In the genomic region with DNA sequence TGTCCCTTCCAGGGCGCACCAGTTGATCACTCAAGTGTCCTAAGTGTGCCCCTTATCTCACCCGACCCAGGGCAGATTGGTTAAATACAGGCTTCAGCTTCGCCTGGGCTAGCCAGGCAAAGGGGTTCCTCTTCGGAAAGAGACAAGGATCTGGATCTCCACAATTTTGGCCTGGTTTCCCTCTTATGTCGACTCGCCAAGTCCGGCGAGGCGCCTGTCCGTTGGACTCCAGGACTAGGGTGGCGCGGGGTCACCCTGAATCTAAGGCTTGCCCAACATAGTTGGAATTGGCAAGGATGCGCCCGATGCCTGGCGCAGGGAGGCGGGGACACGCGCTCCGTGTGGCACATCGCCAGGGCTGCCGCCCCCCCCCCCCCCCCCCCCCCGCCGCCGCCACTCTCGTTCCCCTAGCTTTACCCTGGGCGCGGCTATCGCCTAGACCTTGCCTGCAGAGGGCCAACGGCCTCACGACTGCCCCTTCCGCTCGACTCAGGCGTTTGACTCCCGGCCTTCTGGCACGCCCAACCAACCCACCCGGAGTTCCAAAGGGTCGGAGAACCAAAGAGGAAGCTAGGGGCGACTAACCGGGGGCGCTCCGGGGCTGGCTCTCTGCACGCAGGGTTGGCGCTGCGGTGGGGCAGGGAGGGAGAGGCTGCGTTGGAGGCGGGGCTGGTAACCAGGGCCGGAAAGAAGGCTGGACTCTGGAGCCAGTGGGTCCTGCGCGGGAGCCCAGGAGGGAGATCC, we compare ENCODE assay signal across 8 mouse cellular contexts. TPM values are rescaled to one million over a fixed set of nuclear protein-coding genes. Genes with fewer than 3 reads are reported as not detected.
A peak's percentile ranks its signal among the peaks of the same experiment; 100 is the strongest.
DNase-seq lines count a peak whose midpoint lies in the region; ATAC-seq and TF ChIP-seq lines count a peak whose summit lies in the region.

No protein-coding gene starts in this region.

- peak overlapping the region; percentile 90 for H3K4me2 ChIP-seq in forebrain, embryonic 16.5 days (ENCODE audit: low read length)
- H3K4me2 ChIP-seq in liver, postnatal 0 days (ENCODE audit: low read depth, low read length), result peak overlapping the region; percentile 86
- H3K4me2 ChIP-seq in neural tube, embryonic 11.5 days (ENCODE audit: low read depth), result peak overlapping the region; percentile 98

- TF ChIP-seq CTCF in ES-Bruce4 (IDR thresholded peaks at IDR 0.05; ENCODE audit: low read depth, low read length), result no peak
- TF ChIP-seq CTCF in cerebellum, adult 2 months (IDR thresholded peaks at IDR 0.05; ENCODE audit: borderline replicate concordance, insufficient read depth, low read depth, low read length), result no peak
- TF ChIP-seq CTCF in liver, postnatal 0 days (IDR thresholded peaks at IDR 0.05; ENCODE audit: low read depth), result peak; percentile 45
- TF ChIP-seq CTCF in testis, adult 2 months (IDR thresholded peaks at IDR 0.05; ENCODE audit: control insufficient read depth, insufficient read depth, insufficient replicate concordance, low read depth, low read length), result no peak

- H3K9ac ChIP-seq in ES-Bruce4 (ENCODE audit: low read depth, poor library complexity, severe bottlenecking), result peak overlapping the region; percentile 62
- H3K9ac ChIP-seq in forebrain, embryonic 16.5 days (replicated peaks; ENCODE audit: low read depth, low read length), result peak overlapping the region; percentile 70
- peak overlapping the region; percentile 42; the same call in 1 of the 2 replicates for H3K9ac ChIP-seq in liver, postnatal 0 days (replicated peaks)
- peak overlapping the region; percentile 57 for H3K9ac ChIP-seq in neural tube, embryonic 11.5 days (ENCODE audit: low read length)

- intact Hi-C loops in heart, postnatal 25 days (cut with DNase I), result loop anchor here (2.0 to 5.0 kb wide), 8 partner anchors 88 to 1025 kb away; no protein-coding TSS in a partner anchor

- H3K9me3 ChIP-seq in ES-Bruce4 (replicated peaks; ENCODE audit: control insufficient read depth, insufficient read depth, low read length, poor library complexity, severe bottlenecking), result no peaks in the 10 kb centered on the region
- no peaks in the 10 kb centered on the region for H3K9me3 ChIP-seq in forebrain, embryonic 16.5 days (ENCODE audit: control insufficient read depth, low read length)
- H3K9me3 ChIP-seq in liver, postnatal 0 days (ENCODE audit: low read length), result no peaks in the 10 kb centered on the region
- H3K9me3 ChIP-seq in neural tube, embryonic 11.5 days (ENCODE audit: control insufficient read depth, low read length), result no peaks in the 10 kb centered on the region

- H3K27ac ChIP-seq in ES-Bruce4 (ENCODE audit: insufficient read depth, low read length), result no peak overlapping the region
- H3K27ac ChIP-seq in cerebellum, adult 2 months (ENCODE audit: insufficient read depth, low read length), result no peak overlapping the region
- H3K27ac ChIP-seq in forebrain, embryonic 16.5 days (ENCODE audit: low read length), result peak overlapping the region; percentile 97
- H3K27ac ChIP-seq in liver, postnatal 0 days (ENCODE audit: low read depth), result peak overlapping the region; percentile 72
- H3K27ac ChIP-seq in neural tube, embryonic 11.5 days (ENCODE audit: low read depth, low read length), result peak overlapping the region; percentile 72; the same call in 1 of the 2 replicates
- H3K27ac ChIP-seq in testis, adult 2 months (ENCODE audit: control insufficient read depth, insufficient read depth, low read depth, low read length), result peak overlapping the region; percentile 44

- WGBS in cerebellum, adult 2 months, result 3% methylated on average over 42 of the region's 49 CpGs
- 4% methylated on average over 34 of the region's 49 CpGs for WGBS in forebrain, embryonic 16.5 days
- 4% methylated on average over 43 of the region's 49 CpGs for WGBS in large intestine, adult 2 months
- 3% methylated on average over 35 of the region's 49 CpGs for WGBS in liver, postnatal 0 days (ENCODE audit: insufficient replicate concordance)
- 2% methylated on average over 41 of the region's 49 CpGs for WGBS in neural tube, embryonic 11.5 days

- DNase-seq in cerebellum, adult 2 months, result peak; percentile 53 to 61
- DNase-seq in heart, postnatal 25 days (ENCODE audit: low spot score), result peak; percentile 82
- peak; percentile 37 for DNase-seq in large intestine, adult 2 months (ENCODE audit: low read depth, low spot score)
- peak; percentile 82 for DNase-seq in liver, postnatal 0 days
- DNase-seq in neural tube, embryonic 11.5 days (ENCODE audit: low spot score), result peak; percentile 80

- no peaks in the 10 kb centered on the region for H3K36me3 ChIP-seq in ES-Bruce4 (ENCODE audit: control insufficient read depth, insufficient read depth, low read length, poor library complexity, severe bottlenecking)
- H3K36me3 ChIP-seq in forebrain, embryonic 16.5 days (ENCODE audit: control insufficient read depth, insufficient read depth), result no peaks in the 10 kb centered on the region
- H3K36me3 ChIP-seq in liver, postnatal 0 days (replicated peaks; ENCODE audit: insufficient read depth, low read length), result no peaks in the 10 kb centered on the region
- no peaks in the 10 kb centered on the region for H3K36me3 ChIP-seq in neural tube, embryonic 11.5 days (ENCODE audit: control insufficient read depth, insufficient read depth, low read length)
- no peaks in the 10 kb centered on the region for H3K36me3 ChIP-seq in testis, adult 2 months (ENCODE audit: control insufficient read depth, insufficient read depth, low read length)

- TF ChIP-seq POLR2A in ES-Bruce4 (IDR thresholded peaks at IDR 0.05; ENCODE audit: insufficient read depth, low read length), result no peak
- TF ChIP-seq POLR2A in cerebellum, adult 2 months (IDR thresholded peaks at IDR 0.05; ENCODE audit: borderline replicate concordance, insufficient read depth, low read length), result no peak
- TF ChIP-seq POLR2A in testis, adult 2 months (IDR thresholded peaks at IDR 0.05; ENCODE audit: control insufficient read depth, low read depth, low read length), result no peak

- ATAC-seq in forebrain, embryonic 16.5 days, result peak; percentile 61
- peak; percentile 86 for ATAC-seq in liver, postnatal 0 days
- peak; percentile 68 for ATAC-seq in neural tube, embryonic 11.5 days (ENCODE audit: insufficient read depth, low FRiP score, low TSS enrichment)

- no peak for TF ChIP-seq EP300 in ES-Bruce4 (IDR thresholded peaks at IDR 0.05; ENCODE audit: insufficient read depth, low read depth, low read length)
- TF ChIP-seq EP300 in liver, postnatal 0 days (IDR thresholded peaks at IDR 0.05; ENCODE audit: low read depth), result no peak

- H3K27me3 ChIP-seq in ES-Bruce4 (ENCODE audit: control insufficient read depth, insufficient read depth, low read length, poor library complexity, severe bottlenecking), result peaks cover 18% of the 10 kb centered on the region
- H3K27me3 ChIP-seq in cerebellum, adult 2 months (ENCODE audit: control insufficient read depth, insufficient read depth, low read length), result no peaks in the 10 kb centered on the region
- H3K27me3 ChIP-seq in forebrain, embryonic 16.5 days (replicated peaks; ENCODE audit: control insufficient read depth, insufficient read depth, low read length), result no peaks in the 10 kb centered on the region
- H3K27me3 ChIP-seq in liver, postnatal 0 days (ENCODE audit: insufficient read depth, low read length), result peaks cover 22% of the 10 kb centered on the region
- H3K27me3 ChIP-seq in neural tube, embryonic 11.5 days (ENCODE audit: control insufficient read depth, insufficient read depth, low read length), result no peaks in the 10 kb centered on the region
- H3K27me3 ChIP-seq in testis, adult 2 months (ENCODE audit: control insufficient read depth, insufficient read depth, low read length), result no peaks in the 10 kb centered on the region

- H3K4me3 ChIP-seq in ES-Bruce4 (ENCODE audit: low read depth, low read length), result peak overlapping the region; percentile 69
- H3K4me3 ChIP-seq in cerebellum, adult 2 months (replicated peaks; ENCODE audit: insufficient read depth, low read depth, low read length), result peak overlapping the region; percentile 58
- peak overlapping the region; percentile 56 for H3K4me3 ChIP-seq in forebrain, embryonic 16.5 days (replicated peaks; ENCODE audit: low read length)
- peak overlapping the region; percentile 52 for H3K4me3 ChIP-seq in liver, postnatal 0 days (ENCODE audit: low read depth, low read length)
- H3K4me3 ChIP-seq in neural tube, embryonic 11.5 days (ENCODE audit: low read depth, low read length), result peak overlapping the region; percentile 71
- H3K4me3 ChIP-seq in testis, adult 2 months (ENCODE audit: control insufficient read depth, low read depth, low read length), result peak overlapping the region; percentile 61

- no peaks in the 10 kb centered on the region for H3K4me1 ChIP-seq in ES-Bruce4 (ENCODE audit: control insufficient read depth, insufficient read depth, low read length)
- peaks cover 3% of the 10 kb centered on the region; the same call in 1 of the 2 replicates for H3K4me1 ChIP-seq in cerebellum, adult 2 months (ENCODE audit: control insufficient read depth, insufficient read depth, low read length)
- peaks cover 25% of the 10 kb centered on the region for H3K4me1 ChIP-seq in forebrain, embryonic 16.5 days (replicated peaks; ENCODE audit: control insufficient read depth, insufficient read depth, low read length)
- H3K4me1 ChIP-seq in liver, postnatal 0 days (ENCODE audit: insufficient read depth), result peaks cover 6% of the 10 kb centered on the region; the same call in 1 of the 2 replicates
- H3K4me1 ChIP-seq in neural tube, embryonic 11.5 days (ENCODE audit: control insufficient read depth, insufficient read depth, low read length), result peaks cover 13% of the 10 kb centered on the region; the same call in 1 of the 2 replicates
- peaks cover 4% of the 10 kb centered on the region for H3K4me1 ChIP-seq in testis, adult 2 months (ENCODE audit: control insufficient read depth, insufficient read depth, low read length)

RNA-seq across cellular contexts. Expression of gene Nrp1, which starts 1.4 kb away (rescaled TPM):
- polyA plus RNA-seq in ES-Bruce4 (2011; ENCODE audit: insufficient read depth, insufficient read length, low read depth, missing spikeins), result 0.30 and 0.40 TPM in 2 replicates
- 7.2 and 7.8 TPM in 2 replicates for polyA plus RNA-seq in cerebellum, adult 2 months (2012; rRNA removed)
- polyA plus RNA-seq in forebrain, embryonic 16.5 days (2015; fragmentation: Nextera tagmentation; extraction: Ambion mirVana), result 143 and 164 TPM in 2 replicates
- total RNA-seq in heart, postnatal 25 days (2021), result 100 to 1,000 TPM; 110 to 116 TPM
- polyA plus RNA-seq in large intestine, adult 2 months (2012; rRNA removed), result 4.9 and 9.4 TPM in 2 replicates
- 8.6 and 8.7 TPM in 2 replicates for polyA plus RNA-seq in liver, postnatal 0 days (2015; fragmentation: Nextera tagmentation; extraction: Ambion mirVana)
- 71.6 and 84.3 TPM in 2 replicates for polyA plus RNA-seq in neural tube, embryonic 11.5 days (2014; fragmentation: Nextera tagmentation; extraction: Ambion mirVana)
- polyA plus RNA-seq in testis, adult 2 months (2012; rRNA removed), result 1.3 and 1.7 TPM in 2 replicates

Comparison
In these comparisons a context has a peak if more than half of its experiments do, and no peak if none do; other contexts are left out.
1. H3K27ac ChIP-seq: peak in forebrain, embryonic 16.5 days (single experiment), liver, postnatal 0 days (single experiment), neural tube, embryonic 11.5 days (single experiment) and testis, adult 2 months (single experiment); none in ES-Bruce4 (single experiment) and cerebellum, adult 2 months (single experiment).
2. Peak in every context shown above with its lines, with median percentiles within 50 percentile points of each other: H3K4me3 ChIP-seq, H3K9ac ChIP-seq, DNase-seq, ATAC-seq and H3K4me2 ChIP-seq.